Mouse (Mus musculus) myocyte (in vitro differentiated cells): ENCODE measurements around the gene Hlx. TPM values are rescaled to one million over a fixed set of nuclear protein-coding genes. Genes with fewer than 3 reads are reported as not detected.

Experiments
- H3K27me3 ChIP-seq: one replicate; pipeline ENCODE4 v1.6.1; 2011; ENCODE audit not compliant: control insufficient read depth, insufficient read depth, insufficient read length
- H3K36me3 ChIP-seq: one replicate; pipeline ENCODE4 v1.6.1; 2011; ENCODE audit not compliant: control insufficient read depth, insufficient read depth
- H3K4me2 ChIP-seq: one replicate; pipeline ENCODE4 v1.6.1; 2011; ENCODE audit warnings: low read depth, control low read depth
- H3K4me3 ChIP-seq: one replicate; pipeline ENCODE4 v1.5.1; 2011; ENCODE audit warnings: mild to moderate bottlenecking, control low read depth, moderate library complexity
- H3K79me2 ChIP-seq: one replicate; pipeline ENCODE4 v1.6.1; 2011; ENCODE audit not compliant: control insufficient read depth, insufficient read depth
- H3ac ChIP-seq: one replicate; pipeline ENCODE4 v1.6.1; 2011; ENCODE audit not compliant: control insufficient read depth, insufficient read length
- CEBPB ChIP-seq: IDR thresholded peaks from 2 replicates; pipeline ENCODE4 v1.6.1; 2011; ENCODE audit warnings: mild to moderate bottlenecking, moderate library complexity; ENCODE audit not compliant: poor library complexity, insufficient read depth, severe bottlenecking
- E2F4 ChIP-seq: IDR thresholded peaks from one replicate; pipeline ENCODE4 v1.6.1; 2011; ENCODE audit warnings: mild to moderate bottlenecking, control low read depth, moderate library complexity; ENCODE audit not compliant: insufficient read depth
- MAX ChIP-seq: IDR thresholded peaks from one replicate; pipeline ENCODE4 v1.6.1; 2011; ENCODE audit warnings: low read depth, mild to moderate bottlenecking, control low read depth
- MYOD1 ChIP-seq, 3 experiments: IDR thresholded peaks; one replicate each; pipeline ENCODE4 v1.6.1; 2011; ENCODE audit warnings: control low read depth in 2 of 3, low read depth in 2 of 3, mild to moderate bottlenecking in 2 of 3, moderate library complexity in 1 of 3; ENCODE audit not compliant: insufficient read length in 2 of 3, control insufficient read depth in 1 of 3
- MYOG ChIP-seq, 3 experiments: IDR thresholded peaks; one replicate each; pipeline ENCODE4 v1.6.1; 2011; ENCODE audit warnings: control low read depth in 2 of 3, low read depth in 2 of 3, mild to moderate bottlenecking in 2 of 3; ENCODE audit not compliant: insufficient read length in 2 of 3, control insufficient read depth in 1 of 3, insufficient read depth in 1 of 3
- POLR2A ChIP-seq: IDR thresholded peaks from one replicate; pipeline ENCODE4 v1.6.1; 2011; ENCODE audit warnings: low read depth, mild to moderate bottlenecking, control low read depth, moderate library complexity; ENCODE audit not compliant: insufficient read length
- POLR2AphosphoS2 ChIP-seq: IDR thresholded peaks from one replicate; pipeline ENCODE4 v1.6.1; 2011; ENCODE audit warnings: low read depth, control low read depth; ENCODE audit not compliant: insufficient read length
- REST ChIP-seq: IDR thresholded peaks from one replicate; pipeline ENCODE4 v1.6.1; 2011; ENCODE audit warnings: mild to moderate bottlenecking, control low read depth, moderate library complexity; ENCODE audit not compliant: insufficient read depth, insufficient read length
- SRF ChIP-seq: IDR thresholded peaks from one replicate; pipeline ENCODE4 v1.6.1; 2011; ENCODE audit warnings: low read depth; ENCODE audit not compliant: control insufficient read depth, insufficient read length
- TCF12 ChIP-seq: IDR thresholded peaks from one replicate; pipeline ENCODE4 v1.6.1; 2011; ENCODE audit warnings: mild to moderate bottlenecking, control low read depth; ENCODE audit not compliant: poor library complexity, insufficient read depth, severe bottlenecking
- TCF3 ChIP-seq: IDR thresholded peaks from one replicate; pipeline ENCODE4 v1.6.1; 2011; ENCODE audit warnings: low read depth, control low read depth; ENCODE audit not compliant: insufficient read length
- USF1 ChIP-seq: IDR thresholded peaks from one replicate; pipeline ENCODE4 v1.6.1; 2011; ENCODE audit warnings: low read depth, mild to moderate bottlenecking, control low read depth, moderate library complexity
- polyA plus RNA-seq: library from polyadenylated mRNA; unstranded; fragments of >200 nt; fragmentation: generic; extraction: Trizol; gene quantifications from one replicate; pipeline ENCODE4 v1.2.1, GENCODE M21; 2012; ENCODE audit warnings: missing spikeins

Gene Hlx
- polyA plus RNA-seq, 1 experiment = 15.8 TPM

DNA sequence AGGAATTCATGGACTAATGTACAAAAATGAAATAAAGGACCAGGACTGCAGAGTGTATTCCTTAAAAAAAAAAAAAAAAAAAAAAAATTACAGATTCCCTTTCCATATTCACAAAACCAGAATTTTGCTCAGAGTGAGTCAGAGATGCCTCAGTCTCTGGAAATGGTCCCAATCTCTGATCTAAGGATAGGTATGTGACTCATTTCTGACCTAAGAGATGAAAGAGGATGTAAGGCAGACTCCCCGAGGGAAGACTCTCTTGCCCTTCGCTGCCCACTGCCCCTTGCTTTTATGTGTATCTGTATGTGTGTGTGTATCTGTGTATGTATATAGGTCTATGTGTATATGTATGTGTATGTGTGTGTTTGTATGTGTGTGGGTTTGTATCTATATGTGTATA lies 37.0 kb downstream of the Hlx start:
- H3ac ChIP-seq = no peak overlapping the region
- no peak for TF ChIP-seq MAX
- TF ChIP-seq CEBPB = no peak
- TF ChIP-seq MYOG (IDR thresholded peaks at IDR 0.05; ENCODE audit: control insufficient read depth in 1 of 3, insufficient read depth in 1 of 3, insufficient read length in 2 of 3, low read depth in 2 of 3) = no peak
- TF ChIP-seq REST = no peak
- TF ChIP-seq E2F4 = no peak
- no peak for TF ChIP-seq POLR2AphosphoS2
- no peak for TF ChIP-seq USF1
- no peak for TF ChIP-seq MYOD1 (IDR thresholded peaks at IDR 0.05; ENCODE audit: control insufficient read depth in 1 of 3, insufficient read length in 2 of 3, low read depth in 2 of 3)
- no peak for TF ChIP-seq POLR2A
- TF ChIP-seq TCF12 = no peak
- TF ChIP-seq SRF = no peak
- TF ChIP-seq TCF3 = no peak
- no peak overlapping the region for H3K4me3 ChIP-seq
- H3K27me3 ChIP-seq = no peaks in the 10 kb centered on the region
- no peaks in the 10 kb centered on the region for H3K79me2 ChIP-seq
- H3K4me2 ChIP-seq = peak overlapping the region; percentile 32
- H3K36me3 ChIP-seq = no peaks in the 10 kb centered on the region

DNA sequence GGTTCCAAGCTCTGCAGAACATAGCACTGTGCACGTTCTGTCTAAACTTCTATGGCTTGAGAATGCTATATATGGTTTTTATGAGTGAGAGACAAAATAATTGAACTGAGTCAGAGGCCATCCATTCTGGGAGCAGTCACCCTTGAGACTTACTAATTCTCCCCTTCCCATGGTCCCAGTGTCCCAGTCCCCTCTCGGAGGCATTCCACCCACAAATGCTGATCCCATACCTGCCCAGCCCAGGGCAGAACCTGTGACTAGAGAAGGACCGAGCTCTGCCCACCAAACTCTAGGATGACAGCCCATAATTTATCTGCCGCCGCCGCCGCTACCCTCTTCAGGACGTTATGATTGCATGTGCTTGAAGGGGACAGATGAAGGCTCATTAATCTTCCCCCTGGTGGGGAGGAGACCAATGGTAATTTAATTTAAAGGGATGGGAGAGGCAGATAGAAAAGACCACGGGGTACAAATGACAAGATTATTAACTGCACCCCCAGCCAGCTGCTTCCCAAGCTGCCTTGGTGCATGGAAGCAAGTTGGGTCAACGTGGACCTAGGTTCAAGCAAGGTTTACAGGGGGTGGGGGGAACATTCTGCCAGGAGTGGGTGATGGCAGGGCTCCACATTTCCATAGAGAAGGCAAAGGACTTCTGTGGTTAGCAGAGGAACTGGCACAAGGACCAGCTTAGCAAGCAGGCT lies 40.1 kb downstream of the Hlx start:
- no peaks in the 10 kb centered on the region for H3K27me3 ChIP-seq
- H3K4me3 ChIP-seq = no peak overlapping the region
- no peaks in the 10 kb centered on the region for H3K36me3 ChIP-seq
- TF ChIP-seq TCF3 = no peak
- TF ChIP-seq MAX = no peak
- no peak for TF ChIP-seq CEBPB
- TF ChIP-seq REST = no peak
- TF ChIP-seq SRF = no peak
- TF ChIP-seq POLR2A = no peak
- TF ChIP-seq MYOD1 (IDR thresholded peaks at IDR 0.05; ENCODE audit: control insufficient read depth in 1 of 3, insufficient read length in 2 of 3, low read depth in 2 of 3) = no peak
- TF ChIP-seq POLR2AphosphoS2 = no peak
- TF ChIP-seq USF1 = no peak
- TF ChIP-seq TCF12 = no peak
- no peak for TF ChIP-seq MYOG (IDR thresholded peaks at IDR 0.05; ENCODE audit: control insufficient read depth in 1 of 3, insufficient read depth in 1 of 3, insufficient read length in 2 of 3, low read depth in 2 of 3)
- no peak for TF ChIP-seq E2F4
- no peak overlapping the region for H3ac ChIP-seq
- no peak overlapping the region for H3K4me2 ChIP-seq
- no peaks in the 10 kb centered on the region for H3K79me2 ChIP-seq

DNA sequence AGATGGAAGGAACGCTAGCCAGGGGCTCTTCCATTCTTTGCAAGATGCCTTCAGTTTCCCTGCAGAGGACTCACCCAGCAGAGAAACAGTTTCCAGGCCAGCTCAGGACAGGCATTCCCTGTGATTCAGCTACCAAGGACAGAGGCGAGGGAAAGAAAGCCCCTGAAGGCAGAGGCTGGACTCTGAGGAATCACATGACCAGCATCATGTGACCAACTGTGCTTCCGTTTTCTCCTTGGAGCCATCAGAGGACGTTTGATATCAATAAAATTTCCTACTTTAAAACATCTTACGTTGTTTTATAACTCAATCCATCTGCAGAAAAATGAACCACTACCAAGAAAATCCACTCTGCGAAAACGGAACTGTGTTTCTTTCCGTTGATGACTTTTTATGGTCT lies 41.2 kb downstream of the Hlx start:
- no peaks in the 10 kb centered on the region for H3K36me3 ChIP-seq
- no peak overlapping the region for H3K4me3 ChIP-seq
- no peak overlapping the region for H3ac ChIP-seq
- no peak overlapping the region for H3K4me2 ChIP-seq
- H3K79me2 ChIP-seq = no peaks in the 10 kb centered on the region
- TF ChIP-seq REST (no peak), USF1 (peak; percentile 61)
- no peaks in the 10 kb centered on the region for H3K27me3 ChIP-seq

DNA sequence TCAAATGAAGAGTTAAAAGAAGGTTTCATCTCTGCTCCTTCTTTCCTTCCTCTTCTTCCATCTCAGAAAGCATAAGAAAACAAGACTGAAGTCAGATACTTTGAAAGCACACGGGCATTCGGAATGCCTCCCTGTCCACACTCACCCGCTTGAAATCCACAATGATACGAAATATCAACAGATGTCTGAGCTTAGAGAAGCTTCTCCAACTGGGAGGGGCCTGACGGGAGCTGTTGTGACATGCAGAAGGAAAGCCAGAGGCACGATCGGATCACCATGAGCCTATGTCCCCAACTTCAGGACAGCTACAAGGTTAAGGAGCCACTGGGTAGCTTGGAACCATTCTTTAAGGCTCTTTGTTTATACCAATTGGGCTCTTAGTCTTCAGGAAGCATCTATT lies 44.4 kb downstream of the Hlx start:
- Histone ChIP-seq H3K4me2 (no peak overlapping the region), H3K36me3 (no peaks in the 10 kb centered on the region), H3K27me3 (no peaks in the 10 kb centered on the region), H3K4me3 (no peak overlapping the region), H3ac (no peak overlapping the region), H3K79me2 (no peaks in the 10 kb centered on the region)
- TF ChIP-seq POLR2A (no peak), REST (no peak), CEBPB (no peak), MAX (no peak), SRF (no peak), POLR2AphosphoS2 (no peak), TCF3 (no peak), USF1 (no peak), TCF12 (no peak)

DNA sequence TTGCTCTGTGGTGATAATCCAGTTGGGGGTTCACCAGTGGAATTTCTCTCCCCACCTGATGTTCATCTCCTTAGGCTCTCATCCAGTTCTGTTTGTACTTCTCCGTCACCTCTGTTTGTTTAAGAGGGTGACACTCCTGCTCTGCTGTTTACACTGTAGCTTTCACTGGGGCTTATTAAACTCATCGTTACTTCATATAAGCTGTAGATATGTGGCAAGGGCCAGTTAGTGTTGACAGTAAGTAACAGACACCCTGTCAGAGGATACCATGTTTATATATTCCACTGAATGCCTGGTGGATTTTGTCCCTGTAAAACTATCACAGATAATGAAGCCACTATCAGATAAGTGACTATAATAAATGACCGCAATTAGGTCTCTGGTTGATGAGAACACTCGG lies 44.9 kb downstream of the Hlx start:
- H3K79me2 ChIP-seq = no peaks in the 10 kb centered on the region
- TF ChIP-seq MYOG (IDR thresholded peaks at IDR 0.05; ENCODE audit: control insufficient read depth in 1 of 3, insufficient read depth in 1 of 3, insufficient read length in 2 of 3, low read depth in 2 of 3) = no peak
- TF ChIP-seq TCF12 = no peak
- TF ChIP-seq MYOD1 (IDR thresholded peaks at IDR 0.05; ENCODE audit: control insufficient read depth in 1 of 3, insufficient read length in 2 of 3, low read depth in 2 of 3) = no peak
- TF ChIP-seq CEBPB = no peak
- TF ChIP-seq USF1 = no peak
- no peak for TF ChIP-seq POLR2A
- no peak for TF ChIP-seq POLR2AphosphoS2
- H3K27me3 ChIP-seq = no peaks in the 10 kb centered on the region
- no peak overlapping the region for H3K4me3 ChIP-seq
- no peak overlapping the region for H3K4me2 ChIP-seq
- no peak overlapping the region for H3ac ChIP-seq
- no peaks in the 10 kb centered on the region for H3K36me3 ChIP-seq
